Mouse (Mus musculus) erythroblast, embryonic 14.5 days (primary cell): ENCODE data around the gene Abca4.
A peak's percentile ranks its signal among the peaks of the same experiment; 100 is the strongest.

ENCODE experiments used
- GATA1 ChIP-seq: IDR thresholded peaks from 2 replicates; pipeline ENCODE4 v1.6.1; 2012; ENCODE audit warnings: low read length, inconsistent platforms, mixed read lengths
- TAL1 ChIP-seq: IDR thresholded peaks from 3 replicates; pipeline ENCODE4 v1.6.1; 2012; ENCODE audit warnings: low read length, inconsistent platforms, mixed read lengths

GRCm38 (mm10) chr3:122221240-122222036 lies 177.2 kb downstream of the Abca4 start:
- peak; percentile 91 for TF ChIP-seq GATA1
- TF ChIP-seq TAL1 = no peak
